Mouse (Mus musculus) liver, adult 2 months (tissue): Measurements from ENCODE around the gene Rarg.

Source experiments
- CTCF ChIP-seq: fragments of 200-500 bp; IDR thresholded peaks from 2 replicates; pipeline ENCODE4 v1.5.1; 2011; ENCODE audit warnings: low read depth, low read length, control low read depth
- POLR2A ChIP-seq: fragments of 200-500 bp; IDR thresholded peaks from 2 replicates; pipeline ENCODE4 v1.6.1; 2011; ENCODE audit warnings: low read length, control low read depth; ENCODE audit not compliant: insufficient read depth; ENCODE audit errors: extremely low read depth

DNA sequence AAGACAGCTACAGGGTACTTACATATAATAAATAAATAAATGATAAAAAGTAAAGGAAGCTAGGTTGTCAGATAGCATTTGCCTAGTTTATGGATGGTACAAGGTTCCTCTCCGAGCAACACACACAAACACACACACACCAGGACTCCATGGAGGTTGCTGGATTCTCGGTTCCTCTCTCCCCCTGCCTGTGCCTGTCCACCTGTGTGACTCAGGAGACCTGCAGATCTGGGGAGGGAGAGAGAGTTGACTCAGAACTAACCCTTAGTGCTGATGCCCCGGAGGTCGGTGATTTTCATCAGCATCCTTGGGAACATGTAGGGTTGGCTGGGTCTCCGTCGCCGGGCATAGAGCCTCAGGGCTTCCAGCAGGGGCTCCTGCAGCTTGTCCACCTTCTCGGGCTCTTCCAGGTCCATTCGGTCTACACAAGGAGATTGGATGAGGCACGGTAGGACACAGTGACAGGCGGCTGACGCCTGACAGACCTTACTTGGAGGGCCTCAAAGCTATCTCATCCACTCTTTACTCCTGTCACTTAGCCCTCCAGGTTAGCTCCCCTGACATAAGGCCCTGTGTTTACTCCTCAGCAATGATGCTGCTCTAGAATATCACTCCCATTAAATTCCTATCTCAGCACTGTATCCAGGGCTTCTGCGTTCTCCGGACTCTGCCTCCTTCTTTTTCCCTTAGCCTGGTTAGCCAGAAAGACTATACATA is 18.6 kb downstream of the Rarg start:
- no peak for TF ChIP-seq CTCF
- no peak for TF ChIP-seq POLR2A
